Mouse (Mus musculus) kidney, embryonic 14.5 days (tissue): ENCODE measurements around the gene Enho. TPM values are rescaled to one million over a fixed set of nuclear protein-coding genes. Genes with fewer than 3 reads are reported as not detected.

Source experiments
- ATAC-seq: fragments of 200-750 bp; cut with Nextera tagmentation; 2 replicates; pipeline ENCODE4 v1.8.0; 2017; ENCODE audit warnings: moderate number of reproducible peaks, mild to moderate bottlenecking, moderate TSS enrichment, moderate library complexity; ENCODE audit not compliant: low FRiP score, low TSS enrichment
- H3K27ac ChIP-seq: fragments of 300-500 bp; sonication (generic); 2 replicates; pipeline ENCODE4 v1.5.1; 2014; ENCODE audit warnings: low read depth, mild to moderate bottlenecking, low read length, moderate library complexity, mixed read lengths
- H3K27me3 ChIP-seq: fragments of 300-500 bp; sonication (generic); 2 replicates; pipeline ENCODE4 v1.6.1; 2014; ENCODE audit warnings: mild to moderate bottlenecking, low read length; ENCODE audit not compliant: control insufficient read depth, insufficient read depth
- H3K36me3 ChIP-seq: fragments of 300-500 bp; sonication (generic); 2 replicates; pipeline ENCODE4 v1.6.1; 2014; ENCODE audit warnings: low read length, mixed read lengths; ENCODE audit not compliant: control insufficient read depth, insufficient read depth
- H3K4me1 ChIP-seq: fragments of 300-500 bp; sonication (generic); 2 replicates; pipeline ENCODE4 v1.6.1; 2014; ENCODE audit warnings: low read length, mixed read lengths; ENCODE audit not compliant: control insufficient read depth, insufficient read depth
- H3K4me2 ChIP-seq: fragments of 300-500 bp; sonication (generic); replicated peaks from 2 replicates; pipeline ENCODE4 v1.6.1; 2014; ENCODE audit warnings: low read depth, mild to moderate bottlenecking, low read length
- H3K4me3 ChIP-seq: fragments of 300-500 bp; sonication (generic); 2 replicates; pipeline ENCODE4 v1.5.1; 2014; ENCODE audit warnings: mild to moderate bottlenecking, low read length
- H3K9ac ChIP-seq: fragments of 300-500 bp; sonication (generic); 2 replicates; pipeline ENCODE4 v1.6.1; 2014; ENCODE audit warnings: low read depth, mild to moderate bottlenecking, low read length, moderate library complexity
- H3K9me3 ChIP-seq: fragments of 300-500 bp; sonication (generic); 2 replicates; pipeline ENCODE4 v1.6.1; 2016; ENCODE audit warnings: low read length; ENCODE audit not compliant: control insufficient read depth
- WGBS: fragments of 180-500 bp; shearing (Covaris S2); extraction: QIAGEN DNeasy Blood & Tissue Kit; methylation state at CpG from one replicate; pipeline ENCODE4 v1.1.7; 2014; 5-methylcytosine and 5-hydroxymethylcytosine counted together
- polyA plus RNA-seq: library from polyadenylated mRNA; unstranded; fragments of >200 nt; fragmentation: Nextera tagmentation; extraction: Ambion mirVana; gene quantifications from 2 replicates; pipeline ENCODE4 v1.2.1, GENCODE M21; 2014

The Enho gene
- polyA plus RNA-seq, 1 experiment from 2014 or later, result 23.5 TPM

- Histone ChIP-seq H3K27me3 (no peaks in the 10 kb centered on the region), H3K27ac (no peak overlapping the region), H3K9ac (no peak overlapping the region), H3K4me1 (peaks cover 52% of the 10 kb centered on the region), H3K4me3 (no peak overlapping the region), H3K36me3 (no peaks in the 10 kb centered on the region), H3K4me2 (no peak overlapping the region), H3K9me3 (no peaks in the 10 kb centered on the region)
- ATAC-seq, result no peak
- WGBS, result 68% methylated on average over 4 of the region's 4 CpGs
These were observed 41.1 kb upstream of the Enho start for GRCm38 (mm10) chr4:41681176-41681575.

- peaks cover 61% of the 10 kb centered on the region for H3K4me1 ChIP-seq
- no peaks in the 10 kb centered on the region for H3K9me3 ChIP-seq
- no peaks in the 10 kb centered on the region for H3K27me3 ChIP-seq
- H3K4me3 ChIP-seq, result no peak overlapping the region
- H3K36me3 ChIP-seq, result peaks cover 4% of the 10 kb centered on the region; the same call in 1 of the 2 replicates
- no peak overlapping the region; the same call in 1 of the 2 replicates for H3K9ac ChIP-seq
- peak overlapping the region; percentile 71; the same call in 1 of the 2 replicates for H3K27ac ChIP-seq
- ATAC-seq, result peak; percentile 63; the same call in 1 of the 2 replicates
- no peak overlapping the region; the same call in 1 of the 2 replicates for H3K4me2 ChIP-seq
- WGBS, result 40% methylated on average over 1 of the region's 2 CpGs
These were observed 39.2 kb upstream of the Enho start for GRCm38 (mm10) chr4:41679291-41679690.

GRCm38 (mm10) chr4:41678863-41679262 is 38.7 kb upstream of the Enho start:
- WGBS, result 55% methylated on average over 6 of the region's 6 CpGs
- Histone ChIP-seq H3K4me3 (no peak overlapping the region), H3K36me3 (peaks cover 8% of the 10 kb centered on the region; the same call in 1 of the 2 replicates), H3K4me1 (peaks cover 61% of the 10 kb centered on the region), H3K4me2 (no peak overlapping the region), H3K27me3 (no peaks in the 10 kb centered on the region), H3K27ac (peak overlapping the region; percentile 71; the same call in 1 of the 2 replicates), H3K9me3 (no peaks in the 10 kb centered on the region), H3K9ac (no peak overlapping the region; the same call in 1 of the 2 replicates)
- ATAC-seq, result no peak

- Histone ChIP-seq H3K36me3 (peaks cover 8% of the 10 kb centered on the region; the same call in 1 of the 2 replicates), H3K4me1 (peaks cover 64% of the 10 kb centered on the region), H3K27ac (peak overlapping the region; percentile 32; the same call in 1 of the 2 replicates), H3K9ac (no peak overlapping the region), H3K4me2 (peak overlapping the region; percentile 10; the same call in 1 of the 2 replicates), H3K9me3 (no peaks in the 10 kb centered on the region), H3K27me3 (no peaks in the 10 kb centered on the region), H3K4me3 (no peak overlapping the region)
- WGBS, result 31% methylated on average over 13 of the region's 13 CpGs
- peak; percentile 58 for ATAC-seq
These were observed 37.0 kb upstream of the Enho start for GRCm38 (mm10) chr4:41677006-41677629.

DNA sequence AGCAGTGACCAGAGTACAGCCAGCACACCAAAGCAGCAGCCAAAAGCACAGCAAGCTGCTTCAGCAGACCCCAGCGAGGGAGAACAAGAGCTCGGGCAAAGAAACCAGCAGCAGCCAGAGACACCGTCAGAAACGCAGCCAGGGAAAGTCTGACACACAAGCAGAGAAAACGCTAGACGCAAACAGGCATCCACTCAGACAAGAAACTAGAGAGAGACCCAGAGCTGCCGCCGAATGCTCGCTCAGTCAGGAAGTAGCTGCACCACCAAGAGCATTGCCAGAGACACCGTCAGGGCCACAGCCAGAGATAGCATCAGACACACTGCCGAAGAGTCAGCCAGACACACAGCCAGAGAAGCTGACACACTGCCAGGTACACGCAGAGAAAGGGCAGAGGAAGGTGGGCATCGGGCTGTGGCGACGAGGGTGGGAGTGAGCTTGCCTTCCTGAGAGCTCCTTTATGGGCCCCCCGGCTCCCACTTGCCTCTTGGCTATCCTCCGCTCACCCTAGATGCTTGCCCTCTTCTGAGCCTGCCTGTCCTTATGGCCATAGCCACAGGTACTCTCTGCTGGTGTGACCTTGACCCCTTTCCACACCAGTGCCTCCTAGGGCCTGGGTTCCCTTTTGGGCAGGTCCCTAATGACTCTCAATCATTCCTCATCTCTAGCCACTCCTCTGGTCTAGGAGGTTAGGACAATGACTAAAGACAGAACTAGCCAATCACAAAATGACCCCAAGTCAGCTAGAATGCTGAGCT is 36.3 kb upstream of the Enho start:
- no peak overlapping the region for H3K27ac ChIP-seq

GRCm38 (mm10) chr4:41673186-41673585 is 33.1 kb upstream of the Enho start:
- WGBS, result 62% methylated on average over 19 of the region's 19 CpGs
- H3K27me3 ChIP-seq, result no peaks in the 10 kb centered on the region
- peaks cover 49% of the 10 kb centered on the region for H3K4me1 ChIP-seq

More for the DNA sequence above, 36.3 kb upstream of the Enho start:
- Histone ChIP-seq H3K36me3 (peaks cover 8% of the 10 kb centered on the region; the same call in 1 of the 2 replicates), H3K9ac (no peak overlapping the region), H3K27me3 (no peaks in the 10 kb centered on the region), H3K4me2 (no peak overlapping the region; the same call in 1 of the 2 replicates), H3K4me3 (no peak overlapping the region), H3K9me3 (no peaks in the 10 kb centered on the region), H3K4me1 (peaks cover 69% of the 10 kb centered on the region)
- no peak for ATAC-seq
- WGBS, result 56% methylated on average over 17 of the region's 17 CpGs

DNA sequence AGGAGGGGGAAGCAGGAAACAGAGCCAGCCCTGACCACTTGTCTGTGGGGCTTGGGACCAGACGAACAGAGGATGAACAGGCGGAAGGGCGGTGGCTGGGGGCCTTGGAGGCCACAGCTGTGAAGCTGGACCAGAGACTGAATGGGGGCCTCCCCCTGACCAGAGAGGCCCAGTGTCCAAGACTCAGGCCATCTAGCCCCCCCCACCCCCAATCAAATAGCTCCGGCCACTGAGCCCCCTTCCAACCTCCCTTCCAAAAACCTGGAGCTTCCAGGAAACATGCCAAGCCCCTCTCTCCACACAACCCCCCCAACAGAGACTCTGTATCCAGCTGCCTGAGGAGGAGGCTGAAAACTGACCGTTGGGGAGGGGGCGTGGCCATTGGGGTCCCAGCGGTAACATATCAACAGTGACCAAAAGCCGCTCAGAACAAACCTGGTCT is 32.4 kb upstream of the Enho start:
- H3K27me3 ChIP-seq, result no peaks in the 10 kb centered on the region
- H3K4me3 ChIP-seq, result no peak overlapping the region
- 0 out of 2 replicates have a peak overlapping the region, but pooled peaks have one; percentile 5 for H3K4me2 ChIP-seq
- no peaks in the 10 kb centered on the region for H3K9me3 ChIP-seq
- peak; percentile 18; the same call in 1 of the 2 replicates for ATAC-seq
- H3K4me1 ChIP-seq, result peaks cover 45% of the 10 kb centered on the region
- H3K36me3 ChIP-seq, result peaks cover 27% of the 10 kb centered on the region; the same call in 1 of the 2 replicates
- H3K27ac ChIP-seq, result peak overlapping the region; percentile 42; the same call in 1 of the 2 replicates
- H3K9ac ChIP-seq, result 0 out of 2 replicates have a peak overlapping the region, but pooled peaks have one; percentile 18
- WGBS, result 23% methylated on average over 8 of the region's 8 CpGs

More at GRCm38 (mm10) chr4:41673186-41673585, 33.1 kb upstream of the Enho start:
- no peak overlapping the region for H3K4me3 ChIP-seq
- H3K9ac ChIP-seq, result no peak overlapping the region
- H3K36me3 ChIP-seq, result peaks cover 27% of the 10 kb centered on the region; the same call in 1 of the 2 replicates
- no peak overlapping the region for H3K27ac ChIP-seq
- ATAC-seq, result no peak
- no peak overlapping the region for H3K4me2 ChIP-seq
- H3K9me3 ChIP-seq, result no peaks in the 10 kb centered on the region

- Histone ChIP-seq H3K9me3 (no peaks in the 10 kb centered on the region), H3K9ac (peak overlapping the region; percentile 18; the same call in 1 of the 2 replicates), H3K27me3 (no peaks in the 10 kb centered on the region), H3K27ac (peak overlapping the region; percentile 42; the same call in 1 of the 2 replicates), H3K36me3 (peaks cover 27% of the 10 kb centered on the region; the same call in 1 of the 2 replicates), H3K4me3 (no peak overlapping the region), H3K4me1 (peaks cover 41% of the 10 kb centered on the region), H3K4me2 (0 out of 2 replicates have a peak overlapping the region, but pooled peaks have one; percentile 5)
- peak; percentile 43; the same call in 1 of the 2 replicates for ATAC-seq
- WGBS, result 16% methylated on average over 8 of the region's 8 CpGs
These were observed 31.9 kb upstream of the Enho start for GRCm38 (mm10) chr4:41671963-41672480.
